Mouse (Mus musculus) olfactory bulb, adult 2 months (tissue): ENCODE data around the gene Npas4.

Experiments used
- CTCF ChIP-seq: fragments of 200-500 bp; IDR thresholded peaks from 2 replicates; pipeline ENCODE4 v1.5.1; 2012; ENCODE audit warnings: low read depth, mild to moderate bottlenecking, low read length, moderate library complexity; ENCODE audit not compliant: insufficient read depth
- POLR2A ChIP-seq: fragments of 200-500 bp; IDR thresholded peaks from 2 replicates; pipeline ENCODE4 v1.6.1; 2012; ENCODE audit warnings: mild to moderate bottlenecking, low read depth, low read length, moderate library complexity; ENCODE audit not compliant: insufficient read depth

DNA sequence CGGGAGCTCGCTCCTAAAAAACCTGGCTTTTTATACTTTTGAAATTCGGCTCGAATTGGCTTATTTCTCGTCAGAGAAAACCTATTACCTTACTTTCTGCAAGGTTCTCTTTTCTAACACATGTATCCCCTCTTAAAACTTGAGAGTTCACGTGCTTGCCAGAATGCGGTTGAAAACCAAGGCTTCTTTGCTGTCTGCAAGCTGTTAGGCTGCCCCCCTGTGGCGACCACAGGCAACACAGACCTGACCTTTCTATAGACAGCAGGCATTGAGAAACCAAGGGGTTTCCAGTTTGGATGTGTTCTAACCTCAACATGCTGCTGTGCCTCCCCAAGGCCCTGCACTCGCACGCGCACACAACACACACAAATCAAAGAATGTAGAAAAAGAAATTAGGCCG is 26.7 kb upstream of the Npas4 start:
- peak; percentile 61; the same call in 1 of the 2 replicates for TF ChIP-seq CTCF
- no peak for TF ChIP-seq POLR2A
